Mouse (Mus musculus): ENCODE measurements around the gene Gm4756. TPM values are rescaled to one million over a fixed set of nuclear protein-coding genes. Genes with fewer than 3 reads are reported as not detected.

The Gm4756 gene
- total RNA-seq, 2 experiments from 2014 or later = not detected

Other genes starting within 250 kb of the Gm4756 start
- gene Rtn1, start 240.6 kb downstream of the Gm4756 start, total RNA-seq (2021) = 1,000 to 10,000 TPM; 1,342 to 1,442 TPM
- gene Lrrc9, start 207.8 kb downstream of the Gm4756 start, total RNA-seq (2021) = 1 to 10 TPM; 1.9 to 2.2 TPM
- 10 to 100 TPM; 31.4 to 34.3 TPM for gene Pcnx4, start 113.3 kb downstream of the Gm4756 start, total RNA-seq (2021)
- gene Dhrs7, start 15.2 kb upstream of the Gm4756 start, total RNA-seq (2021) = 10 to 100 TPM; 39.9 to 44.2 TPM
- gene Ppm1a, start 107.8 kb upstream of the Gm4756 start, total RNA-seq (2021) = 100 to 1,000 TPM; 326 to 345 TPM

Data from left cerebral cortex, adult 18-20 months (tissue).